In the genomic region with DNA sequence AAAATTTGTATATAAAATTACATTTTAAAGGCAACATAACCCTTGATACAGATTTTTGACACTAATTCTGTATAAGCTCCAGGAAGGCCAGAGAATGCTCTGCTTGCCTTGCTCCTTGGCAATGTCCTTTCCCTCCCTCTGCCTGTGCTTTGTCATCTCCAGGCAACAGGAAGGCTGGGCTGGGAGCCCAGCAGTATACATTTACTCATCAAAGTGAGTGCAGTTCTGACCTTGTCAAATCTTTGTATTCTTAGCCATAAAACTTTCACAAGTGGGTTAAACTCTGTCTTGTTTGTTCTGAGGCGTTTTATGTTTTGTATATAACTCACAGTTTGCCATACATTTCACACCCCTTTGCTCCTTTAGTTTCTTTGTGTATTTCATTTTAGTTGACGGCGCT, we compare ENCODE assay signal across 16 mouse cellular contexts.
DNase-seq lines count a peak whose midpoint lies in the region; ATAC-seq and TF ChIP-seq lines count a peak whose summit lies in the region.
"Had no signal": no experiment of that assay in that cellular context is flagged by ENCODE, and none has a peak within 500 bp of the region (broad histone marks: within the 10 kb centered on the region; RNA-seq: fewer than 3 reads in every experiment).

No protein-coding gene starts in this region.

- H3K4me2 ChIP-seq in hindbrain, postnatal 0 days (ENCODE audit: low read depth, low read length) = no peak overlapping the region
- H3K4me2 ChIP-seq in hindbrain, embryonic 16.5 days (ENCODE audit: low read length) = no peak overlapping the region
- H3K4me2 ChIP-seq in intestine, embryonic 16.5 days (ENCODE audit: low read depth, low read length) = no peak overlapping the region
- H3K4me2 ChIP-seq in liver, embryonic 12.5 days = no peak overlapping the region
- H3K4me2 ChIP-seq: heart, embryonic 12.5 days; limb, embryonic 12.5 days; midbrain, embryonic 15.5 days had no signal

- no peaks in the 10 kb centered on the region for H3K36me3 ChIP-seq in hindbrain, postnatal 0 days (ENCODE audit: insufficient read depth, low read length)
- no peaks in the 10 kb centered on the region for H3K36me3 ChIP-seq in hindbrain, embryonic 16.5 days (ENCODE audit: control insufficient read depth, insufficient read depth, low read length)
- no peaks in the 10 kb centered on the region for H3K36me3 ChIP-seq in intestine, embryonic 16.5 days (ENCODE audit: control insufficient read depth, insufficient read depth, low read length)
- H3K36me3 ChIP-seq in liver, embryonic 12.5 days = no peaks in the 10 kb centered on the region
- H3K36me3 ChIP-seq: heart, embryonic 12.5 days; limb, embryonic 12.5 days; midbrain, embryonic 15.5 days had no signal

- DNase-seq in hindbrain, postnatal 0 days (ENCODE audit: low spot score) = peak; percentile 9
- peak; percentile 18 for DNase-seq in left cerebral cortex, postnatal 4 days
- DNase-seq in left cerebral cortex, adult 2 months (ENCODE audit: extremely low spot score in 1 of 2, low spot score in 2 of 2) = no peak
- peak; percentile 40 for DNase-seq in adrenal gland, postnatal 14 days
- DNase-seq: heart, postnatal 36 days; right cerebral cortex, adult 18-20 months had no signal

- H3K9me3 ChIP-seq in hindbrain, postnatal 0 days (ENCODE audit: low read length) = no peaks in the 10 kb centered on the region
- no peaks in the 10 kb centered on the region for H3K9me3 ChIP-seq in hindbrain, embryonic 16.5 days (ENCODE audit: control insufficient read depth, low read length)
- no peaks in the 10 kb centered on the region for H3K9me3 ChIP-seq in intestine, embryonic 16.5 days (ENCODE audit: control insufficient read depth, low read length)
- H3K9me3 ChIP-seq in liver, embryonic 12.5 days (replicated peaks) = no peaks in the 10 kb centered on the region
- H3K9me3 ChIP-seq: heart, embryonic 12.5 days; limb, embryonic 12.5 days; midbrain, embryonic 15.5 days had no signal

- intact Hi-C loops in left cerebral cortex, postnatal 4 days (cut with DNase I) = no loop called here
- intact Hi-C loops in left cerebral cortex, adult 2 months (cut with DNase I) = no loop called here

- H3K4me3 ChIP-seq in hindbrain, postnatal 0 days (ENCODE audit: low read length) = no peak overlapping the region
- no peak overlapping the region for H3K4me3 ChIP-seq in hindbrain, embryonic 16.5 days (ENCODE audit: low read length)
- H3K4me3 ChIP-seq in left cerebral cortex, adult 2 months = no peak overlapping the region
- H3K4me3 ChIP-seq in intestine, embryonic 16.5 days (ENCODE audit: low read length) = no peak overlapping the region
- no peak overlapping the region for H3K4me3 ChIP-seq in liver, embryonic 12.5 days
- H3K4me3 ChIP-seq: heart, embryonic 12.5 days; layer of hippocampus, adult 2 months; limb, embryonic 12.5 days; midbrain, embryonic 15.5 days had no signal

- no peak for ATAC-seq in hindbrain, postnatal 0 days
- no peak for ATAC-seq in hindbrain, embryonic 16.5 days
- ATAC-seq in intestine, embryonic 16.5 days = peak; percentile 56; the same call in 1 of the 2 replicates
- no peak for ATAC-seq in liver, embryonic 12.5 days
- ATAC-seq: forebrain, embryonic 16.5 days; lung, postnatal 0 days; midbrain, embryonic 15.5 days had no signal

- H3K27me3 ChIP-seq in hindbrain, postnatal 0 days (ENCODE audit: insufficient read depth, low read length) = no peaks in the 10 kb centered on the region
- H3K27me3 ChIP-seq in hindbrain, embryonic 16.5 days (replicated peaks; ENCODE audit: control insufficient read depth, insufficient read depth, low read length) = no peaks in the 10 kb centered on the region
- H3K27me3 ChIP-seq in intestine, embryonic 16.5 days (replicated peaks; ENCODE audit: control insufficient read depth, insufficient read depth, low read length) = no peaks in the 10 kb centered on the region
- no peaks in the 10 kb centered on the region for H3K27me3 ChIP-seq in liver, embryonic 12.5 days (replicated peaks)
- H3K27me3 ChIP-seq: heart, embryonic 12.5 days; limb, embryonic 12.5 days; midbrain, embryonic 15.5 days had no signal

- TF ChIP-seq CTCF in hindbrain, postnatal 0 days (IDR thresholded peaks at IDR 0.05; ENCODE audit: low read depth) = no peak
- TF ChIP-seq CTCF in left cerebral cortex, adult 2 months (IDR thresholded peaks at IDR 0.05) = no peak

- no peak overlapping the region for H3K27ac ChIP-seq in hindbrain, postnatal 0 days
- H3K27ac ChIP-seq in hindbrain, embryonic 16.5 days (ENCODE audit: low read depth, low read length) = no peak overlapping the region
- no peak overlapping the region for H3K27ac ChIP-seq in left cerebral cortex, adult 2 months
- no peak overlapping the region for H3K27ac ChIP-seq in intestine, embryonic 16.5 days (ENCODE audit: low read length)
- H3K27ac ChIP-seq in liver, embryonic 12.5 days = no peak overlapping the region
- H3K27ac ChIP-seq: layer of hippocampus, adult 2 months; limb, embryonic 12.5 days; liver, embryonic 14.5 days; midbrain, embryonic 15.5 days had no signal

- no peak overlapping the region for H3K9ac ChIP-seq in hindbrain, postnatal 0 days (replicated peaks; ENCODE audit: low read length)
- H3K9ac ChIP-seq in hindbrain, embryonic 16.5 days (ENCODE audit: low read depth, low read length) = no peak overlapping the region
- no peak overlapping the region for H3K9ac ChIP-seq in intestine, embryonic 16.5 days (ENCODE audit: low read depth, low read length)
- H3K9ac ChIP-seq in liver, embryonic 12.5 days = no peak overlapping the region
- H3K9ac ChIP-seq: heart, embryonic 12.5 days; limb, embryonic 12.5 days; liver, embryonic 14.5 days; midbrain, embryonic 15.5 days had no signal

- no peaks in the 10 kb centered on the region for H3K4me1 ChIP-seq in hindbrain, postnatal 0 days (ENCODE audit: insufficient read depth, low read length)
- no peaks in the 10 kb centered on the region for H3K4me1 ChIP-seq in hindbrain, embryonic 16.5 days (ENCODE audit: control insufficient read depth, insufficient read depth, low read depth, low read length)
- H3K4me1 ChIP-seq in intestine, embryonic 16.5 days (ENCODE audit: control insufficient read depth, insufficient read depth, low read length) = no peaks in the 10 kb centered on the region
- no peaks in the 10 kb centered on the region for H3K4me1 ChIP-seq in liver, embryonic 12.5 days
- H3K4me1 ChIP-seq: heart, embryonic 12.5 days; limb, embryonic 12.5 days; midbrain, embryonic 15.5 days had no signal

- 65% methylated on average over 3 of the region's 3 CpGs for WGBS in hindbrain, postnatal 0 days
- WGBS in hindbrain, embryonic 16.5 days = 61% methylated on average over 3 of the region's 3 CpGs
- WGBS in intestine, embryonic 16.5 days = 43% methylated on average over 3 of the region's 3 CpGs
- 67% methylated on average over 3 of the region's 3 CpGs for WGBS in liver, embryonic 12.5 days (ENCODE audit: insufficient replicate concordance)

Comparison
In these comparisons a context has a peak if more than half of its experiments do, and no peak if none do; other contexts are left out.
1. DNase-seq: peak in hindbrain, postnatal 0 days (single experiment), left cerebral cortex, postnatal 4 days (single experiment) and adrenal gland, postnatal 14 days (single experiment); none in left cerebral cortex, adult 2 months (0 of 2).